Mouse (Mus musculus): ENCODE measurements around the gene Tle1. TPM values are rescaled to one million over a fixed set of nuclear protein-coding genes. Genes with fewer than 3 reads are reported as not detected.

Gene Tle1
- polyA plus RNA-seq, 1 experiment from 2014 or later: 39.4 TPM

DNA sequence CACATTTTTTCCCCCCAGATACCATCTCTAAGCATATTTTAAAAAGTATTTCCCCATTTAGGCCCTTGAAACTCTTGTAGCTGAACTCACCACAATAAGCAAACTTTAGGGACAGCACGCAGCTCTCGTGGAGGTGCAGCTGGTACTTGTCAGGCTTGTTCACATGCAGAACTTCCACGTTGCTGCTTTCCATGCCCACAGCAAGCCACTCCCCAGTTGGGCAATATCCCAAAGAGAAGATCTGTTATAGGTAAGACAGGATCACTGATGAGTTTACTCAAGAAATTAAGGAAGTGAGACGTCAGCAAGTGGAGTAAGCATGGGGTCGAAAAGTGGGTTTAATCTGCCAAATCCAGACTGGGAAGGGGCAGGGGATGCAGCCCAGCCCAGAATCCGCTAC lies 80.7 kb downstream of the Tle1 start:
- H3K27ac ChIP-seq (ENCODE audit: low read depth, low read length): no peak overlapping the region
- no peak overlapping the region for H3K4me2 ChIP-seq (replicated peaks; ENCODE audit: low read depth, low read length)
- H3K9me3 ChIP-seq (ENCODE audit: control insufficient read depth, low read length): no peaks in the 10 kb centered on the region
- H3K9ac ChIP-seq (ENCODE audit: low read depth, low read length): no peak overlapping the region
- 87% methylated on average over 6 of the region's 6 CpGs for WGBS
- H3K4me3 ChIP-seq (ENCODE audit: low read length): no peak overlapping the region
- H3K27me3 ChIP-seq (ENCODE audit: control insufficient read depth, insufficient read depth, low read length): no peaks in the 10 kb centered on the region
- no peaks in the 10 kb centered on the region for H3K4me1 ChIP-seq (ENCODE audit: control insufficient read depth, insufficient read depth, low read length)
- peaks cover 72% of the 10 kb centered on the region for H3K36me3 ChIP-seq (ENCODE audit: control insufficient read depth, insufficient read depth, low read length)
- no peak for ATAC-seq (ENCODE audit: low FRiP score, low TSS enrichment)

DNA sequence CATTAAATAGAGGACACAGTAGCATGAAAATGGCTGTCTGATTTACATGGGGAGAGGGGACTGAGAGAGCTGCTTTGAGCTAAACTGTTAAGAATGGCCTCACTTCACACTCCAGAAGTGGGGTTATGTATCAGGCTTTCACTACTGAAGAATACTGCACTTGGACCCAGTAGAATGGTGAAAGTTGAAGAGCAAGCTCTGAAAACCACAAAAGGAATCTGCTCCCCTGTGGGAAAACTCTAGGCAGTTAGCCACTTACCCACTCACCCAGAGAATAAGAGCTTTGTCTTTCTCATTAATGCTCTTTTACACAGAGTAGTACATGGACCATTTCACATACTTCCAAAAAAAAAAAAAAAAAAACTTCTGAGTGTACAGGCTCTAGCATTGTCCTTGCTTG lies 95.0 kb downstream of the Tle1 start:
- peaks cover 4% of the 10 kb centered on the region; the same call in 1 of the 2 replicates for H3K9me3 ChIP-seq (ENCODE audit: control insufficient read depth, low read length)
- ATAC-seq (ENCODE audit: low FRiP score, low TSS enrichment): peak; percentile 55; the same call in 1 of the 2 replicates
- H3K9ac ChIP-seq (ENCODE audit: low read depth, low read length): no peak overlapping the region
- H3K4me2 ChIP-seq (replicated peaks; ENCODE audit: low read depth, low read length): no peak overlapping the region
- H3K27me3 ChIP-seq (ENCODE audit: control insufficient read depth, insufficient read depth, low read length): no peaks in the 10 kb centered on the region
- no peaks in the 10 kb centered on the region for H3K36me3 ChIP-seq (ENCODE audit: control insufficient read depth, insufficient read depth, low read length)
- H3K4me1 ChIP-seq (ENCODE audit: control insufficient read depth, insufficient read depth, low read length): no peaks in the 10 kb centered on the region
- no peak overlapping the region for H3K4me3 ChIP-seq (ENCODE audit: low read length)
- no peak overlapping the region for H3K27ac ChIP-seq (ENCODE audit: low read depth, low read length)

DNA sequence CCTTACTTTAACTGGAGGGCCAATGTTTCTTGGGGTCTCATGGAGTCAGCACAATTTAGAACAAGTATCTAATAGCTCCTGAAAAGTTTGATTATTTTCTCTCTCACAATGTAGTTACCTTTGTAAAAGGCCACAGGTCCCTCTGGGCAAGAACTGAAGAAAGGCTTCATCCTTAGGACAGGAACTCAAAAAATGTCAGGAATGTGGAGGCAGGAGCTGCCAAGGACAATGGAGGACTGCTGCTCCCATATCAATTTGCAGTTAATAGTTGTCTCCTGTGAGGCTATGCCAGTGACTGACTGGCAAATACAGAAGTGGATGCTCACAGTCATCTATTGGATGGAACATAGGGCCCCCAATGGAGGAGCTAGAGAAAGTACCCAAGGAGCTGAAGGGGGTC lies 96.5 kb downstream of the Tle1 start:
- no peak for ATAC-seq (ENCODE audit: low FRiP score, low TSS enrichment)

DNA sequence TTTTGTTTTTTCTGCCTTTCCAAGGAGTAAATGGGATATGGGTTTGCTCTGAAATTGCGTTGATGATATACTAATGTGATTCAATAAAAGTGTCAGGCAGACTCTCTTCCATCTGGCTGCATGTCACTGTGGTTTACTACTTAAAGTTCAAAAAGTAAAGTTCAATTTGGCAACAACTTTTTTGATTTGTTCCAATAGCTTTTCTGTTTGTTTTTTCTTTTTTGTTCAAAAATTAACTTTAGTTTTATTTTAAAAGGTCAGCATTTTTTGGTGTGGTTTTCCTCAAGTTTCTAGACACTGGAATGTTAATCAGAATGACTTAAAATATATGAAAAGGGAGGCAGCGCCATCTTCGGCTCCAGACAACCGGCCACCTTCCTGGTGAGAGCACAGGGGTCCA lies 112.9 kb downstream of the Tle1 start:
- Histone ChIP-seq H3K4me3 (ENCODE audit: low read length) (no peak overlapping the region), H3K36me3 (ENCODE audit: control insufficient read depth, insufficient read depth, low read length) (no peaks in the 10 kb centered on the region), H3K27ac (ENCODE audit: low read depth, low read length) (no peak overlapping the region), H3K4me1 (ENCODE audit: control insufficient read depth, insufficient read depth, low read length) (no peaks in the 10 kb centered on the region), H3K4me2 (replicated peaks; ENCODE audit: low read depth, low read length) (no peak overlapping the region), H3K9ac (ENCODE audit: low read depth, low read length) (no peak overlapping the region), H3K9me3 (ENCODE audit: control insufficient read depth, low read length) (no peaks in the 10 kb centered on the region), H3K27me3 (ENCODE audit: control insufficient read depth, insufficient read depth, low read length) (no peaks in the 10 kb centered on the region)
- WGBS: 48% methylated on average over 4 of the region's 4 CpGs
- ATAC-seq (ENCODE audit: low FRiP score, low TSS enrichment): no peak

More for the DNA sequence above, 96.5 kb downstream of the Tle1 start:
- Histone ChIP-seq H3K4me3 (ENCODE audit: low read length) (no peak overlapping the region), H3K9me3 (ENCODE audit: control insufficient read depth, low read length) (peaks cover 4% of the 10 kb centered on the region; the same call in 1 of the 2 replicates), H3K36me3 (ENCODE audit: control insufficient read depth, insufficient read depth, low read length) (no peaks in the 10 kb centered on the region), H3K27me3 (ENCODE audit: control insufficient read depth, insufficient read depth, low read length) (no peaks in the 10 kb centered on the region), H3K9ac (ENCODE audit: low read depth, low read length) (no peak overlapping the region), H3K4me1 (ENCODE audit: control insufficient read depth, insufficient read depth, low read length) (no peaks in the 10 kb centered on the region), H3K4me2 (replicated peaks; ENCODE audit: low read depth, low read length) (no peak overlapping the region), H3K27ac (ENCODE audit: low read depth, low read length) (no peak overlapping the region)

DNA sequence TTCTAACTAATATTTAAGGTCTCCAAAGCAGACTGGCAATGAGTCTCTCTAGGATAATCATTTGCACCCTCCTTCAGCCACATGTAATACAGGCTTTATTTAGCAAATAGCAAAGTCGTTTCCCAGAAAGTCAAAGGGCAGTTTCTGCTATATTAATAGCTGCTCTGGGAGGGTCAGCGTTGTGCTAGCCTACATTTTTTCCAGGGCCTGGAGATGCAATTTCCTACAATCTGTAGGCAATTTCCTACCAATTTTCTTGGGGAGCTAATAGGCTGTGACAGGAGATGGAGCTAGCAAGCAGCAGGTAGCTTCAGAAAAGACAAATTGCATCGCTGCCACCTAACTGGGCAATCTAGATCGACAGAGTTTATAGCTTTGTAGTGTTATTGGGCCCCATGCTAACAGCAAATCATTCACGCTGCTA lies 131.6 kb downstream of the Tle1 start:
- WGBS: 13% methylated on average over 5 of the region's 5 CpGs
- H3K27me3 ChIP-seq (ENCODE audit: control insufficient read depth, insufficient read depth, low read length): no peaks in the 10 kb centered on the region
- H3K4me2 ChIP-seq (replicated peaks; ENCODE audit: low read depth, low read length): no peak overlapping the region
- no peaks in the 10 kb centered on the region for H3K4me1 ChIP-seq (ENCODE audit: control insufficient read depth, insufficient read depth, low read length)
- H3K9ac ChIP-seq (ENCODE audit: low read depth, low read length): no peak overlapping the region
- H3K27ac ChIP-seq (ENCODE audit: low read depth, low read length): no peak overlapping the region
- no peaks in the 10 kb centered on the region for H3K36me3 ChIP-seq (ENCODE audit: control insufficient read depth, insufficient read depth, low read length)
- H3K4me3 ChIP-seq (ENCODE audit: low read length): no peak overlapping the region
- no peaks in the 10 kb centered on the region for H3K9me3 ChIP-seq (ENCODE audit: control insufficient read depth, low read length)
- no peak for ATAC-seq (ENCODE audit: low FRiP score, low TSS enrichment)

DNA sequence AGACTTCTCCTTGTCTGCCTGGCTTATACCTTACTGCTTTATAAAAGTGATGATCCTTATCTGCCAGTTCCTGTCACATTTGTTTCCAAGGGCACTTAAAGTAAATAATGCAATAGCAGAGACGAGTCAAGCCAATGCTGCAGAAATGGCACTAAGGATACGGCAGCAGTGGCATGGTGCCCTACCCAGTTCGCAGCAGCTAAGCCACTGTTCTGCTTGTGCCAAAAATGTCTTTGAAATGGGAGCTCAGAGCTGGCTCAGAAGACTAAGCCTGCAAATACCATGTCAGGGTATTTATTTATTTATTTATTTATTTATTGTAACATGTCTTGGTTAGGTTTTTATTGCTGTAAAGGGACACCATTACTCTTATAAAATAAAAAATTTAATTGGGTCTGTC lies 132.8 kb downstream of the Tle1 start:
- no peak overlapping the region for H3K4me2 ChIP-seq (replicated peaks; ENCODE audit: low read depth, low read length)

More for the DNA sequence above, 132.8 kb downstream of the Tle1 start:
- H3K9me3 ChIP-seq (ENCODE audit: control insufficient read depth, low read length): no peaks in the 10 kb centered on the region
- no peaks in the 10 kb centered on the region for H3K36me3 ChIP-seq (ENCODE audit: control insufficient read depth, insufficient read depth, low read length)
- 86% methylated on average over 3 of the region's 3 CpGs for WGBS
- no peak for ATAC-seq (ENCODE audit: low FRiP score, low TSS enrichment)
- H3K9ac ChIP-seq (ENCODE audit: low read depth, low read length): no peak overlapping the region
- H3K4me1 ChIP-seq (ENCODE audit: control insufficient read depth, insufficient read depth, low read length): no peaks in the 10 kb centered on the region
- no peak overlapping the region for H3K4me3 ChIP-seq (ENCODE audit: low read length)
- no peaks in the 10 kb centered on the region for H3K27me3 ChIP-seq (ENCODE audit: control insufficient read depth, insufficient read depth, low read length)
- no peak overlapping the region for H3K27ac ChIP-seq (ENCODE audit: low read depth, low read length)
